Mouse (Mus musculus) right cerebral cortex, adult 18-20 months (tissue): ENCODE data around the gene St3gal6.
A peak's percentile ranks its signal among the peaks of the same experiment; 100 is the strongest.

Source experiments
- DNase-seq: peaks from one replicate; pipeline ENCODE4 v3.0.0; 2022; ENCODE audit warnings: mixed read lengths

Gene St3gal6

GRCm38 (mm10) chr16:58520457-58520856 is 3.6 kb downstream of the St3gal6 start:
- no peak for DNase-seq

- no peak for DNase-seq
Measured at GRCm38 (mm10) chr16:58519650-58520073, 4.4 kb downstream of the St3gal6 start.

GRCm38 (mm10) chr16:58516960-58517798 is 6.9 kb downstream of the St3gal6 start:
- DNase-seq, result no peak

- DNase-seq, result no peak
Measured at GRCm38 (mm10) chr16:58516161-58516560, 7.9 kb downstream of the St3gal6 start.

GRCm38 (mm10) chr16:58514565-58514964 is 9.5 kb downstream of the St3gal6 start:
- DNase-seq, result no peak

GRCm38 (mm10) chr16:58513755-58514154 is 10.3 kb downstream of the St3gal6 start:
- DNase-seq, result no peak

GRCm38 (mm10) chr16:58512887-58513286 is 11.2 kb downstream of the St3gal6 start:
- peak; percentile 54 for DNase-seq

GRCm38 (mm10) chr16:58512181-58512761 is 11.8 kb downstream of the St3gal6 start:
- no peak for DNase-seq

- no peak for DNase-seq
Measured at GRCm38 (mm10) chr16:58504945-58505344, 19.1 kb downstream of the St3gal6 start.

GRCm38 (mm10) chr16:58502566-58502965 is 21.5 kb downstream of the St3gal6 start:
- DNase-seq, result no peak

GRCm38 (mm10) chr16:58501760-58502301 is 22.2 kb downstream of the St3gal6 start:
- no peak for DNase-seq

GRCm38 (mm10) chr16:58499650-58500049 is 24.4 kb downstream of the St3gal6 start:
- DNase-seq, result no peak

- no peak for DNase-seq
Measured at GRCm38 (mm10) chr16:58499172-58499584, 24.9 kb downstream of the St3gal6 start.

- no peak for DNase-seq
Measured at GRCm38 (mm10) chr16:58497886-58498713, 25.9 kb downstream of the St3gal6 start.

GRCm38 (mm10) chr16:58496791-58497190 is 27.3 kb downstream of the St3gal6 start:
- DNase-seq, result no peak

- DNase-seq, result peak; percentile 29
Measured at GRCm38 (mm10) chr16:58487861-58488260, 36.2 kb downstream of the St3gal6 start.

- DNase-seq, result no peak
Measured at GRCm38 (mm10) chr16:58482296-58482695, 41.7 kb downstream of the St3gal6 start.

- DNase-seq, result no peak
Measured at GRCm38 (mm10) chr16:58481906-58482270, 42.2 kb downstream of the St3gal6 start.

GRCm38 (mm10) chr16:58481219-58481905 is 42.7 kb downstream of the St3gal6 start:
- no peak for DNase-seq

GRCm38 (mm10) chr16:58479898-58480448 is 44.1 kb downstream of the St3gal6 start:
- no peak for DNase-seq

GRCm38 (mm10) chr16:58476363-58476762 is 47.7 kb downstream of the St3gal6 start:
- no peak for DNase-seq

- DNase-seq, result no peak
Measured at GRCm38 (mm10) chr16:58475544-58476154, 48.4 kb downstream of the St3gal6 start.
